Mouse (Mus musculus) left cerebral cortex, postnatal 25 days (tissue): ENCODE measurements at regions not wholly inside any gene's neighbourhood (a gene's known extent, or its start where the extent isn't known, plus 50 kb on each side); places are given as distances from the start of the nearest gene placed in this dataset.

Experiments used
- DNase-seq, 2 experiments: peaks; one replicate each; pipeline ENCODE4 v3.0.0; 2022; ENCODE audit warnings: low spot score in 2 of 2, mixed read lengths in 1 of 2
- intact Hi-C: fragments of 180-260 bp; cut with DNase I; formaldehyde crosslinking; loops from one replicate; pipeline ENCODE4 v1.15.1; 2025

DNA sequence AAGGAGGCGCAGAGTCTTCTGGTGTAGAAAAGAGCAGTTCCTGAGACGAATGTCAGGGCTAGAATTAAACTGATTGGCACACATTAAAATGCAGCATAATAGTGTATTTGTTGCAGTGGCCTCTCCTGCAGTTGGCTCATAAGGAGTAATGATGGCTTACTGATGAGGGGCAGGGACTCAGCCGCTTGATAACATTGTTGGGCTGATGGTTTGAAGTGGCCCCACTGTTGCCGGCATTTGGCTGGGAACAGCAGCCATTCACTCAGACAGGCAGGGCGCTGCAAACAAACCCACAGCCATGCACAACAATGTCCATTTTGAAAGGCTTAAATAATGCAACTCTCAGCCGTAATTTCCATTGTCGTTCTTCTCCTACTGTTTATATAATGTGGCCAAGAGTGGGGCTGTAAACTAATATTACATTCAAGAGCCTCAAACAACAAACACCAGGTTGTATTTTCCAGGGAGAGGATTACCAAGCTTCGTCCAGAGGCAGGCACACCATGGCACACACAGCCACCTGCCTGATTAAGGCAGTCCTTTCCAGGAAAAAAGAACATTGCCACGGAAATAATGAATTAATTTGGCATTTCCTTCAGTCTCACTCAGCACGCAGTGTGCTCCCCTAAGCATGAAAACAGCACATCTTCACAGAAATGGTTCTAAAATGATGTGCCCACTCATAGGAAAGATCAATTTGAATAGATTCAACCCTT is 374.1 kb downstream of the Nedd1 start:
- intact Hi-C loops, result no loop called here
- DNase-seq, result no peak

DNA sequence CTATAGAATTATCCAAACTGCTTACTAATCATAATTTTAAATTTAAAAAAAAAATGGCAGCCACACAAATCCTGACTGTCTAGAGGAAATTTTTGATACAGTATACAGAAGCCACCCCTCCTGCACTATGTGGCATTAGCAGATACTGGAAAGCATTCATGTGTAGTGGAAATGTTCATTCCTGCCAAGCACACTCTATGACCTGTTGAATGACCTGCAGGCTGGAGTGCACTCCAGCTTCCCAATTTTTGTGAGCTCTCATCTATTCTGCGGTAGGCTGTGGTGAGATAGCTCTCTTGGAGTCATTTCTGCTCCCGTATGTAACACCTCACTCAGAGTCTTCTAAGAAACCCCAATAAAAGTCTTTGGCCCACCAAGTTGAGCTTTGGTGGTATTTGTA is 382.5 kb downstream of the Nedd1 start:
- intact Hi-C loops, result no loop called here
- DNase-seq, result no peak

DNA sequence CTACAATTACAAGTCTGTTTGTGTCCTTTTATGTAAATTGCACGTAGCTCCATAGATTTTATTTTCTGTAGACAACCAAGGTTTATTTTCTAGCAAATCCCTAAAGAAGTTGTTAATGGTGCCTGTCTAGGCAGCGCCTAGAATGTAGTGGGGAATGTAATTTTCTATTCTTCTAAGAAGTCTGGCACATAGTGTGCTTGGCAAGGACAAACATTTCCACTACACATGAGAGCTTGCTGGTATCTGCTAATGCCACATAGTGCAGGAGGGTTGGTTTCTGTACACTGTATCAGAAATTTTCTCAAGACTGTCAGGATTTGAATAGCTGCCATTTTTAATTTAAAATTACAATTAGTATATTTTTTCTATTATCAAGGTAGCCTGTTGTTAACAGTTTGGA is 385.3 kb downstream of the Nedd1 start:
- DNase-seq, result no peak
- intact Hi-C loops, result no loop called here

DNA sequence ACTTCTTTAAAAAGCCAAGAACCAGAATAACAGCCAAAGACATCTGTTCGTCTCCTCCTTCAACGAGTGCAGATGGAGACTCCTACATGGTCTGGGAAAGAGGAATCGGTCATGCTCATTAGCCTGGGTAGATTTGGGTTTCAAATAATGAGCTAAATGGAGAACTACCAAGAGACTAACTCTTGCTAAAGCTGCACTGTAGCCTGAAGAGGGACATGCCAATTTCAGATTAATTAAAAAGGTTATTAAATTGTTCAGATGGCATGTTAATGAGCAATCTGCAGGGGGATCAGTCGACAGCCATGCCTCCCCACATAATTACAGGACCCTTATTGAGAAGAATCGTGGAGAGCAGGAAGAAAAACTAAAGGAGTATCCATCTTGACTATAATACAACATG is 386.1 kb downstream of the Nedd1 start:
- DNase-seq, result no peak
- intact Hi-C loops, result no loop called here

DNA sequence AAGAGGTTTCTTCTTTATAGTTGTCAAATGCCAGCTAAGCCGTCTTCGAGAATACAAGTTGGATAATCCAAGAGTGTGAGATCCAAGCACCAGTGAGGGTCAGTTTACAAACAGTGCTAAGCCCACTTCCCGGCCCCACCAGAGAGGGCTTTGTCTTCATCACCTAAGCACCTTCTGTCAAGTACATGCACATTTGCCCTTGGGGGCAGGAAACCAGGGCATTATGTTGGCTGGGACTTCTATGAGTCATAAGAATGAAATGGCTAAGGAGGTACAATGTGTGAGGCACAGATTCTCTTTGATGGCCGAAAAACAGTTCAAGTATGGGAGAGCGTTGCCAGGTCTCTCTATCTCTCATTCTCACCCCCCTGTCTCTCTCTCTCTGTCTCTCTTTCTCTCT is 387.1 kb downstream of the Nedd1 start:
- DNase-seq, result no peak
- intact Hi-C loops, result no loop called here

DNA sequence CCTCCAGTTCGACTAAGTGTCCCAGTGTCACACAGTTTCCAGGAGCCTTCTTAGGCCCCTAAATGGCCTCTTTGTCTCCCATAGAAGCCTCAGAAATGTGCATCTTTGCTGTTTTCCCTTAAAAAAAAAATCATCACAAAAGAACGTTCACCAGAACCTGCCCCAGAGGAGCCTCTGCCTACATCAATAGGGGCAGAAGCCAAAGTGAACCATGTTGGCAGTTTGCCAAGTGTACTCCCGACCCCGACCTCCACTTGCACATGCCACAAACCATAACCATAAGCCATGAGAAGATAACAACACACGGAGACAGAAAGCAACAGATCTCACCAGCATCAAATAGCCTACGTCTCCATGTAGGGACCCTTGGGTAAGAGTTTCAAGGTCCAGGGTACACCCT is 388.4 kb downstream of the Nedd1 start:
- intact Hi-C loops, result no loop called here
- DNase-seq, result no peak

DNA sequence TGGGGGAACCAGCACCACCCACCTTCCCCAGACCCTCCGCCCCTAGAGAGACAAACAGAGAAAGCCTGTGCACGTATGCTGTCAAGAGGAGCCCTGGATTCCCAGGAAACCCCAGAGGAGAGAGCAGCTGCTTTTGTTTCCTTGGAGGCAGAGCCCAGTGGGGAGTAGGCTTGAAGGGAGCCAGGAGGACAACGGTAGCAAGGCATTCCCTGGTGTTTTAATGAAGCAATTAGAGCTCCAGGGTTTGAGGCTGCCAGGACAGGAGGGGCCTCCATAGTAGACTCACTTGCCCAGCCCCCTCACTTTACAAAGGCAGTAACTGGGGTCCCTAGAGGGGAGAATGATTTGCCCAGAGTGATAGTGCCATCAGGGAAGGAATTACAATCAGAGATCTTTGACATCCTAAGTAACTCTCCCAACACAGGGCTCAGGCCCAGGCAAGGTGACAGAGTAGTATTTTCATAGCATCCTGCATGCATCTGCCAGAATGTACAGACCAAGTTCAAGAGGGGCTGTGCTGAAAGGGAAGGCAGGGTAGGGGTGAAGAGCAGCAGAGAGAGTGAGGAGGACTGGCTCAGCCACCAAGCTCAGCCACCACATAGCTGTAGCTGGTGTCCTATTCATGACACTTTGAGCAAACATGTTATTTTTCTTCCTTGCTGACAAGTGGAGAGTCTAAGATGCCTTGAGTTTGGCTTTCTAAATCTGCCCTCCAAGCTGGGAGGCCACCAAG is 389.0 kb downstream of the Nedd1 start:
- peak in 1 of 2 experiments; percentile 29 for DNase-seq
- intact Hi-C loops, result no loop called here

DNA sequence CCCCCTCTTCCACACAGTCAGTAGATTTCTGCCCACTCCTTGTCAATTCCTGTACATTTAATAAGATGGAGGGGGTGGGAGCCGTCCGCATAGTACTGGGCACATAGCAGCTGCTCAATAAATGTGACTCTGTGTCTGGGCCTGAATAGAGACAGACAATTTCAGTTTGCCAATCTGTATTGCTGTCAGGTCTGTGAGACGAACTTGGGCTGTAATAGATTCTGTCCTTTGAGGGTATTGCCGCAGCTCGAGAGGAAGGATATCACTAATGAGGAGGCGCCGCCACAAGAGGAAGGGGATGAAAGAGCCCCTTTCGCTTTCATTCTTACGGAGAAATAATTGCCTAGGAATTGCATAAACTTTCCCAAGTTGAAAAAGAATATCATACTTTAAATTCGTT is 392.1 kb downstream of the Nedd1 start:
- no peak for DNase-seq
- intact Hi-C loops, result no loop called here

DNA sequence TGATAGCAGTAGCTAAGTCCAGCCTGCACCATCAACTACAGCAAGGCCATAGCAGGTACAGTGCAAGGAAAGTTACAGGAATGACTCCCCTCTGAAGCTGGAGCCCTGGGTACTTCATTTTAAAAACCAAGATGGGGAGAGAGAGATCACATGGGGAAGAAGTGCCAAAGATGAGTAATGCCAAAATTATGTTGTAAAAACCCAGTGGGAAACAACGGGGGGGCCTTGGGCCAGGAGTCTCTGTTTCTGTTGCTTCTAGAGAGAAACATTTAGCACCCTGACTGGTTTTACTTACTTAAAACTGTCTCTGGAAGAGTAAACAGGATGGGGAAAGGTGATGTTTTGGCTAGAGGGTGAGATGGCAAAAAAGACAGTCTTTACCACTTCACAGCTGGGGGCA is 392.6 kb downstream of the Nedd1 start:
- intact Hi-C loops, result no loop called here

DNA sequence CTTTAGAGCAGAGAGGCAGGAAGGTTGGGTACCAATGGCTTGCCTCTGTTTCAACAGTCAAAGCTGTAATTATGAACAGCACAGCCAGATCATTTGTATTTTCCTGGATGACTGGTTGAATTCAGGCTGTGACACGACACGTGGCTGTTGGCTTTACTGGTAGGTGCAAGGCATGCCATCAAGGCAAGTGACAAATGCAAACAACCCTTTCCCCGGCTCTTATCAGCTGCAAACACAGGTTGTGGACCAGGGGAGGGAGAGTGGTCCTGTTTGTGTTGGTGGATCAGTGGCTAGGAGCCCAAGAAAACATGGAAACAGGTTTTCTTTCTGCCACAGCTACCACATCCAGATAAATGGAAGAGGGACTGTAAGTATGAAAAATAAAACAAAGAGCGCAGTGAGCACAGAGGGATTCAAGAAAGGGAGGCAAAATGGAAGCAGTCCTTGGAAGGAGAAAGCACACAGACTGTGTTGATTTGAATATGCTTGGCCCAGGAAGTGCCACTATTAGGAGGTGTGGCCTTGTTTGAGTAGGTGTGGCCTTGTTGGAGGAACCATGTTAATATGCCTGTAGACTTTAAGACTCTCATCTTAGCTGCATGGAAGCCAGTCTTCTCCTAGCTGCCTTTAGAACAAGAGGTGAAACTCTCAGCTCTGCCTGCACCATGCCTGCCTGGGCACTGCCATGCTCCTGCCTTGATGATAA is 396.8 kb downstream of the Nedd1 start:
- intact Hi-C loops, result no loop called here
- DNase-seq, result no peak

More for the DNA sequence above, 392.6 kb downstream of the Nedd1 start:
- no peak for DNase-seq

DNA sequence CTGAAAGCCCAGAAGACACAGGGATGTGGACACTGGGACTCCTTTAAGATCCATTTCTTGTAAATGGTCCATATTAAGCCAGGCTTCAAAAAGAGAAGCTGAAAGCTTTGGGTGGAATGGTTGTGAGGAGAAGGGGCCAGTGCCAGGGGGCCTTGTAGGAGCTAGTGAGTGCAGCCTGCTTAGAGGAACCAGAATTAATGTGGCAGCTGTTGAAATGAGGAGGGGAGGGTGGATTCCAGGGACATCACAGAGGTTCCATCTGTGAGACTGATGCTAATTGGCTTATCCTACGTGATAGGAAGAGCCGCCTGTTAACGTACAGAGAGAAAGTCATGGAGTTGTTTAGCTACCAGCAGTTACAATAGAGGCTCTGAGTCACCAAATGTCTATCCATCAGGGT is 407.6 kb downstream of the Nedd1 start:
- no peak for DNase-seq
- intact Hi-C loops, result loop anchor here (5.0 kb wide), 1 partner anchor 328 kb away; no protein-coding TSS in a partner anchor

DNA sequence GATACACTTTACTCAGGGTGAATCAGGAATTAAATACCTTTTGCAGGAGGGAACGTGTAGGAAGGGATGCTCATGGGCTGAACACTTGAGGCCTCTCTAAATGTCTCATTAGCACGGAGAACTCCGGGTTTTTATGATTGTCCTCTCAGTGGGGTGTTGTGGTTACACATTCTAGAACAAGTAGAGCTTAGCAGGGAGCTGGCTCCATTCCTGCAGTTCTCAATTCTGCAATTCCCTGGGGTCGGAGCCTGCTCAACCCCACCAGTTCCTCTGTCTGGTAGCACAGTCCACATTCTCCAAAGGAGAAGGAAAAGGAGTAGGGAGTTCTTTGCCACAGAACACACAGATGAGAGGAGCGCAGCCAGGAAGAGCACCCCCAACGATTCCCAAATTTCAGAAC is 409.9 kb downstream of the Nedd1 start:
- intact Hi-C loops, result loop anchor here (5.0 kb wide), 1 partner anchor 330 kb away; no protein-coding TSS in a partner anchor

DNA sequence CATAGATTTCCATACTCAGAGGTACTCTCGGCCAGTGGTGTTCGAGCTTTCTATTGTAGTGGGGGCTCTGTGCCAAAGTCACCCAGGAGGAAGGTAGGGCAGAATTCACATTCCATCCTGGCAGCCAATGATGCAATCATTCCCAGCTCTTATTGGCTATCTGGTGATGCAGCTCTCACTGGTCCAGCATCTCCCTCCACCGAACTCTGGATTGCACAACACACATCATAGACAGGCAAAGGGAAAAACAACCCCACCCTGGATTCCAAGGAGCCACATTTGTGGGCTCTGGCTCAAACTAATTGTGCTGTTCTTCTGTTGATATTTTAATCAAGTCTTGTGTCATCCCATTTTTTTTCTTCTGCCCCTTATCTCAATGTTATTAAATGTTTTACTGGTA is 413.6 kb downstream of the Nedd1 start:
- intact Hi-C loops, result loop anchor here (1.0 to 10.0 kb wide), 3 partner anchors 344 to 764 kb away; no protein-coding TSS in a partner anchor
- DNase-seq, result no peak

More for the DNA sequence above, 409.9 kb downstream of the Nedd1 start:
- no peak for DNase-seq

DNA sequence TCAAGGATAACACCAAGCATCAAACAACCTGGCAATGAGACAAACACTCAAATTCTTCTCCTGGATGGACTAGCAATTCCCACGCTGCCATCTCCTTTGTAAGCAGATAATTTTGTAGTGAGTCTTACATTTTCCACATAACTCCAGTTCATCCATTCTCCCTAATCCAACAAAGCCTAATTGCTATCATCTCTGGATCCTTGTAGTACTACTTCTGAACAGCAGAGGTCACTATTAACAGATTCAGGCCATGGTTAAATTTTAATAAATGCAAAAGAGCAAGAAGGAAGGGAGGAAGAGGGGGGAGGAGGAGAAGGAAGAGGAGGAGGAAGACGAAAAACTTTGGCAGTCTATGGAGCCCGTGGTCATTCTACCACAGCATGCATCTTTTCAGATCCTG is 414.4 kb downstream of the Nedd1 start:
- peak; percentile 13 to 60 for DNase-seq
- intact Hi-C loops, result loop anchor here (1.0 to 10.0 kb wide), 3 partner anchors 344 to 763 kb away; no protein-coding TSS in a partner anchor

DNA sequence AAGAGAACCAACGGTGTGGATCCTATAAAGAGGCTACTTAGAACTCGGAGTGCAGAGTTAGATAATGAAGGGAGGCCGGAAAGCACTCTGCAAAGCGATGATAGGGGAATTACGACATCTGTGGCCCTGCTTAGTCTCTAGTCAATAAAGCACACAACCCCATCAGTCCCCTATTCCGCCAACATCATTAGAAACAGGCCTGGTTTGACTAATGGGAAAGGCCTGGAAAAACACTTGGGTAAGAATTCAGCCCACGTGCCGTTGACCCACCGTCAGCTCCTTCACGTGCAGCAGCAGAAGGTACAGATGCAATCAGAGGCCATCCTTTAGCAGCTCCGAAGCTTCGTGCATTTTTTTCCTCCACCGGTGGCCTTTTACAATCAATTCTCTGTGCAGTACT is 423.5 kb downstream of the Nedd1 start:
- intact Hi-C loops, result no loop called here
- no peak for DNase-seq

DNA sequence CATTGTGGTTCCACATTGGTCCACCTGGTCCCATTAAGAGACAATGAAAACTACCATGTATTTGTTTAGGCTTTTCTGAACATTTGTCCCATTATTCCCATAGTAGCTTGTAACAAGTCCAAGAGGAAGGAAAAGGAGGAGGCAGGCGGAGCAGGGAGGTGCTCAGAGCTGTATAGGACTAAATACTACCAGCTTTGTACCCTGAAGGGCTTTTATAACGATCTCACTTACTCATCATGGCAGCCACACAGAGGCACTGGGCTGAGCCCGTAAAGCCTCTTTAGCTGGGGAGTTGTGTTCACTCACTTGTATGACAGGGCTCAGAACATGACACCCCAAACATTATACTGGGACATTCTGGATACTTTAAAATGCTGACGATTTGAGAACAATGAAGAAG is 425.4 kb downstream of the Nedd1 start:
- intact Hi-C loops, result no loop called here
- DNase-seq, result no peak

DNA sequence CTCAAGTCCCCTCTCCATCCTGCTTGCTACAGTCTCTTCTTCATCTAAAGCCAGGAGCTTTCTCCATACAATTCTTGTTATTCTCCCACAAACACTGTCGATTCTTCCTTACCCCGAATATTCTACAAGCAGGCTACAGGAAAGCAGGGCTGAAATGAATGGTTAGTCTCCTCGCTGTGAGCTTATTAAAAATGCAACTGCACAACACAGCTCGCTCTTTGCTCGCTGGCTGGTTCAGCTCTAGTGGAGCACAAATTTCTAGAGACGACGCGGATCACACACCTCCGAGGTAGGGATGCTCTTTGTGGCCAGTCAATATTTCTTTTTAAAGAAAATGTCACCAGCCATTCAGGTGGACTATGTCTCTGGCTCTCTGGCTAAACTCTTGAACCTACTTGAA is 425.9 kb downstream of the Nedd1 start:
- intact Hi-C loops, result no loop called here
- no peak for DNase-seq

DNA sequence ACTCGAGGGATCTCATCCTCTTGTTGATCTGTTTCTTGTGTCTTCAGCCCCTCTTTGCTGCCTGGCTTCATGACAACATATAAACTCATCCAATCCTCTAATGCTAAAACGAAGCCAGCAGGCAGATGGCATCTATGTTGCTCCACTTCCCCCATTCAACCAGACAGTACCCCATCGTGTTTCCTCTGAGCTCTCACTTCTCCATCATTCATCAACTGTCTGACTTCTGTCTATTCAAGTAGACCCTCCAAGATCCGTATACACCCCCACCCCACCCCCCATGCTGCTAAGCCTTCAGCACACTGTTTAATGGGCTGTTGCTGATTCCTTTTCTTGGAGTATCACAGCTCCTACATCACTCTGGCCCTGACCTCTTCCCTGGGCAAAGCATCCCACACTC is 429.0 kb downstream of the Nedd1 start:
- DNase-seq, result no peak
- intact Hi-C loops, result no loop called here

DNA sequence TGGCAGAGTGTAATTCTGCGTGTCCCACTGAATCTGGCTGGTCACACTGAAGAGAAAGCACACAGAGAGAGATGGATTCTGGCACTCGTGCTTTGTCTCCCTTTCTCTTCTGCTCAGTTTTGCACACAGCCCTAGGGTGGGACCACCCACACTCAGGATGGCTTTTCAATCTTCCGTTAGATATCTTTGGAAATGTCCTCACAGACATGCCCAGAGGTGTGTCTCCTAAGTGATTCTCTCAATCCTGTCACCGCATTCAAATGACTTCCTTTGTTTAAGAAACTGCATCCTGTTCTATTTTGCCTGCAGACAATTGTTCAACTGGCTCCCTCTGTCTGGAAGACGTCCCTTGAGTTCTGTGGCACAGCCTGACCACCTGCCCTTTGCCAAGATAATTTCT is 433.0 kb downstream of the Nedd1 start:
- no peak for DNase-seq
- intact Hi-C loops, result no loop called here

DNA sequence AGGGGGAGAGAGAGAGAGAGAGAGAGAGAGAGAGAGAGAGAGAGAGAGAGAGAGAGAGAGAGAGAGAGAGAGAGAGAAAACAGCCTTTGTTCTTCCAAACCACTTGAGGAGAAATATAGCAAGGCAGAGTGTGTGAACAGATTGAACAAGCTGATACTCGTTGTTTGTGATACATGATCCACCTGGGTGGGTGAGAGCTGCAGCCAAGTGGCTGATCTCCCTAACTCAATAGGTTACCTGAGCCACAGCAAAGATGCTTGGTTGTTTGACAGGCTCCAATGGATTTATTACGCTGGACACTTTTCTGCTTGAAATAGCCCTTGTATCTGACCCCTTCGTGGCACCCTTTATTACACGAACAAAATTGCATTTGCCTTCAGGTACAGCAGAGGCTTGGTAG is 438.0 kb downstream of the Nedd1 start:
- intact Hi-C loops, result no loop called here
- DNase-seq, result no peak

DNA sequence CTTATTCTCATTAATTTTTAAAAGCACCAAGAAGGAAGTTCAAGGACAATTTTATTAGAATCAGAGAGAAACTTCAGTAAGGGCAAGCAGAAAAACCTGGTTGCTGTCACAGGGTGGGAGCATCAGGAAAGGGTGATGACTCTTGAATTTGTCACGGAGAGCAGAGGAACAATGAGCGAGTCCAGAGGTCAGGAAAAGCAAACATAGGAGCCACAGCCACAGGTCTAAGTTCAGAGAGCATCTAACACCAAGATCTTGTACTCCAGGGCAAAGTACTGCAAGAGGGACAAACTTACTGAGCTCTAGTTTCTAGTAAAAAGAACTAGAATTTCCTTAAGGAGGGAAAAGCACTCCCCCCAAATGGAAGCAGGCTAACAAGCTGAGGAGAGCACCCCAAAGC is 444.2 kb downstream of the Nedd1 start:
- intact Hi-C loops, result no loop called here
- DNase-seq, result no peak
